Mouse (Mus musculus): ENCODE measurements at regions not wholly inside any gene's neighbourhood (a gene's known extent, or its start where the extent isn't known, plus 50 kb on each side); places are given as distances from the start of the nearest gene placed in this dataset.
A peak's percentile ranks its signal among the peaks of the same experiment; 100 is the strongest.

- DNase-seq: no peak
These were observed 235.5 kb downstream of the 3110018I06Rik start for GRCm38 (mm10) chr12:107723860-107724320.

DNA sequence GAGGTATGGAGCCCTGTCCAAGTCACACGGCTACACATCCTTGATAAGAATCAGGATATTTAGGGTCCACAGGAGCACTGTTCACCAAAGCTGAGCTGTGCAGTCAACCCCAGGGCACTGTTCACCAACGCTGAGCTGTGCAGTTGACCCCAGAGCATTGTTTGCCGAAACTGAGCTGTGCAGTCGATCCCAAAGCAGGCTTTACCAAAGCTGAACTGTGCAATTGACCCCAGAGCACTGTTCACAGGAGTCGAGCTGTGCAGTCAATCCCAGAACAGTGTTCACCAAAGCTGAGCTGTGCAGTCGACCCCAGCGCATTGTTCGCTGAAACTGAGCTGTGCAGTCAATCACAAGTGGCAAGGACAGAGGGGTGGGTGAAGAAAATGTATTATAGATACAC lies 236.0 kb downstream of the 3110018I06Rik start:
- no peak for DNase-seq

DNA sequence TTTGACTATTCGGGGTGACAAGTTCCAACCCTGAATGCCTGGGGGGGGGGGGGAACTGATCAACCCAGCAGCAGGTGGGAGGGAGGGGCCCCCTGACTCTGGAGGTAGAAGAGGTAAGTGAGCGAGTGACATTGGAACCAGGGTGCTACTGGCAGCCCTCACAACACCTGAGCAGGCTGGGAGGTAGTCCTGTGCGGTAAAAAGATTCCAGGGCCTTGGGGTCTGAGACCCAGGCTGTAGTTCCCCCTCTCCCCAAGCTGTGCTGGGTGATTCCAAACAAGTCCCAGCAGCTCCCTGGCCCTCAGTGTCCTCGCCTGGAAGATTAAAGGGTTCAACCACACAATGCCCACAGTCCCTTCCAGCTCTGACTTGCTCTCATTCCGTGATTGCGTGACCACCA lies 240.4 kb downstream of the 3110018I06Rik start:
- peak; percentile 43 for DNase-seq

DNA sequence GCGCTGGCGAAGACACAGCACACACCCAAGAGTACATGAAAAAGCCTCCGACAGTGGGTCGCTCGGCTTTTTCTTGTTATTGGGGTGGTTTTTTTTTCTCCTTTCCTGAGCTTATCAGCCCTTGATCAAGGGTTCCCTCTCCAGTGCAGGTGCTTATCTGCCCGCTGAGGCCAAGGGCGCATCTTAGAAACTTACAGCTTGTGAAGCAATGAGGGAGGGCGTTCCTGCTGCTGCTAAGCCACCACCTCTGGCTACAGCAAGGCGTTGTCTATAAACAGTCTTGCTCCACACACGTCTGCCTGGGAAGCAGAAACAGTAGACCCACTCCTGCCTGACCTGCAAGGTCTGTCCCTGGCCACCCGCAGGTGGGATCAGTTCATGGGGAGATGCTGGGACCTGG lies 240.9 kb downstream of the 3110018I06Rik start:
- DNase-seq: peak; percentile 73

DNA sequence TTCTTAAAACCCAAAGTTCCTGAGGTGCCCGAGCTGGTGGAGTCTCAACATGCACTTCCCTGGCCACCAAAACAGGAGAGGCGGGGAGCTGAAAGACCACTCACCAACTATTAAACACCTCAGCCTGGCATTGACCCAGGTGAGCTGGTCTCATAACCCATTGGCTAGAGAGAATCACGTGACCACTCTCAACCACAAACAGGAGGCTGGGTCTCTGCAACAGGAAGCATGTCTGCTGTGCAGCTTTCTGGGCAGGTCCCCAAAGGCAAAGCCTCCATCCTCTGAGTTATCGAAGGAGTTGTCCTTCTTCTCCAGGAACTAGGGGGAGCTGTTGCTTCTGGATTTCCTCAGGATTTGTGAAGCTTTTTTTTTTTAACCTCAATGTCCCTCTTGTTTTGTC lies 242.5 kb downstream of the 3110018I06Rik start:
- no peak for DNase-seq

DNA sequence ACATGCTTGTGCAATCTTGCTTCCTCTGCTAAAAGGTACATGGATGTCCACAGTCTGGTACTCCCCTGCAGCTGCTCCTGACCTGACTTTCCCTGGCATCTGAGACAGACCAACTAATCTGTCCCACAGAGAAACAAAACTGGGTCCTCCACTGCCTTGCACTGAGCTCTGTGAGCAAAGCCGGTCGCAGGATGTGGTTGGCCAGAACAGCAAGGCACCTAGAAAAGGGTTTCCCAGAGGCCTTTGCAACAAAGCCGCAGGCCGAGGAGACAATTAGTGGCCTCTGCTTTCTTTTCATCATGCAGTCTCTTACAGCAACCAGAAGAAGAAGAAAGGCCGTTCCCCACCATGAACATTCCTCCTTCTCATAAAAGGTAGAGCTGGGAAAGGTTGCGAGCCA lies 246.1 kb downstream of the 3110018I06Rik start:
- DNase-seq: peak; percentile 64

DNA sequence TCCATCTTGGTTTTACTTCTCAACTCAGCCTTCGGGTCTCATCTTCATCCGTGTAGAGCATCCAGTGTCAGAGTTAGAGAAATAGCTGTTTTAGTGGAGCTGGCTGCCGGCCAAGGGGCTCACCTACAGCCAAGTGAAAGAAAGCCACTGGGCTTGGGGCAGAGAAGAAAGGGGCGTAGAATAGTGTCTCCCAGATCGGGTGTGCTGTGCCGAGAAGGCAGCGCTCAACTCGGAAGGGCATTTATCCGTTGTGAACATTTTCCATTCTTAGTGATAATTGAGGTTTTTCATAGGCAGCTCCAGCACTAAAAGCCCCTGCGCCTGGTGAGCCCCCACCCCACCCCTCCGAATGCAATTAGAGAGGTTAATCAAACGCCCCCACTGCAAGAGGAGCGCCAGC lies 254.2 kb downstream of the 3110018I06Rik start:
- no peak for DNase-seq

GRCm38 (mm10) chr12:107744822-107745221 lies 256.4 kb downstream of the 3110018I06Rik start:
- no peak for DNase-seq

DNA sequence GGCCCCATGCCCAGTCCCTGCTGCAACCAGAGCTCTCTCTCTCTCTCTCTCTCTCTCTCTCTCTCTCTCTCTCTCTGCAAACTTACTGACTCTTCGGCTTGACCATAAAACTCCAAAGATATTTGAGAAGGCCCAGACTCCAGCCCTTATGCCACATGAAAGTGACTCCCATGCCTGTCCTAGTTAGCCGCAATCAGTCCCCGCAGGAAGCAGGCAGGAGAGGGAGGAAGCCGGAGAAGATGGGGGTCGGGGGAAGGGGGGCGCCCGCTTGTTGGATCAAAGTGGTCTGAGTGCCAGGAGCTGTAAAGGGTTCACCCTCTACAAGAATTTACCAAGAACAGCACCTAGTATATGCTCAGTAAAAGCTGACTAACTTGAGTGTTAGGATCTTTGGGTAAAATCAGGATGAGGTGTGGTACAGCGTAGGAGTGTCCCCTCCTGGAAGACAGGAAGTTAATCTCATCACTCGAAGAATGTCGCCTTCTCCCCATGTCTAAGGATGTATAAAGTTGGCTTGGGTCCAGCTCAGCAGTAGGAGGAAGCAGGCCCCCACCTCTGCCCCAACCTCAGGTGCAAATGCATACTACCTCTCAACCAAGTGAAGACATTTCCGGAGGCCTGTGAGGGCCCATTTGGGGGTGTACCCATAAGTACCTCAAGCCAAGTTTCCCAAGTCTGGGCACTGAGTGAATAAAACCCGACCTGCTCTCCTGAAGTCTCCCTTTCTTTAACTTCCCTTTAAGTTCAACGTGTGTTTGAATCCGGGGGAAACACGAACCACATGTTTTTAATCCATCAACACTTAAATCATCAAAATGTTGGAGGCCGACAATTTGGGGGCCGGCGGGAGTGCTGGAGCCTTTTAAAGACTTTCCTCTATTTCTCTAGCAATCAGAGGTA lies 254.7 kb downstream of the Bcl11b start:
- no peak for DNase-seq

DNA sequence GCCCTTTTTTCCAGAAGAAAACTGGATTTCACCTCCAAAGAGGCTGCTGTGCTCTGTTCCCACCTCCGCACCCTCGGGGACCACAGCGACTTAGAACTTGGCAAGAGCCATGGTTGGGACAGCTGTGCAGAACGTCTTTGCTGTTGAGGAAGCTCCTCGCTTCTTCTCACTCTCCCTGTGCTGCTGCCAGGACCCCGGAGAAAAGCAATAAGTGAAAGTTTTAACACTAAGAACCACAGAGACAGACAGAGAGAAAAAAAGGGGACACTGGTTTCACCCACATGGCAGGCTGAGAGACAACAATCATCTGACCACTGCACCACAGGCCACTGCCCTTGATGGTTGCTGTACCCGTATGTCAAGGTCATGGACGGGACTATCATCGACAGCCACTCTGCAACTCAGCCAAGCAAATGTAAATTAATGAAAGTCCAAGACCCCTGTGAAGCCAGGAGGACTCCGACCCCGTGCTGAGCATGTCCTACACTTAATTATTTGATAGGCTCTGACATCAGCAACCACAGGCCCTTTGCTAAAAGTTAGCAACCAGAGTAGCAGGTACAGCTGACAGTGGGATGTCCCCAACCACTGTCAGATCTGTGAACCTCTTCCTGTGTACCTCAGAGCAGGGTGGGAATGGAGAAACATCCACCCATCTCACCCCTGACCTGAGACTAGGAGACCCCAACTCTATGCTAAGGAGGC lies 253.9 kb downstream of the Bcl11b start:
- DNase-seq: no peak

DNA sequence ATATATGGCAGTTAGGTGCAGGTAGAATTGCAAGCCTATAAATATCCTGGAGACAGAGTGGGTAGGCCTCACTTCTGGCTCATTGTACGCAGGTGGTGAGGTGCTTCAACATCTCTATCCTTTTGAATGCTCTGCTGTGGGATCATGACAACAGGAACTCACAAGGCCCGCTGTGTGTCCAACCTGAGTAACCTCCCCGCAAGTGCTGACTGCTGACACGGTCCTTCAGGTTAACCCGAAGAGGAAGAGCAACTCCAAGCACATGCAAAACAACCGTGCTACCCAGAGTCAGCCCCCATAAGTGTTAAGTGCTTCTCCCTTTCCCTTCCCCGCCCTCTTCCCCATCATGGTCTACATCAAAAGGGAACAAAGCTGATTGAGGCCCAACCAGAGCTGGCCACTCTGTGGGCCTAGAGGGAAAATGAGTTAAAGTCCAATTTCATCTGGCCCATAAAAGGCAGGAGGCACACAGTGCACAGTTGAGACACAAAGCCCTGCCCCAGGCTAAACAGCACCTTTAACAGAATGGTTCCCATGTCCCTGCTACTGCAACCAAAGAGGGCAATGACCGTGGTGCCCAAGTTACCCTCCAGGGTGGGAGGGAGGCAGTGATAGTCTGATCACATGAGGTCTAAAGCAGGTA lies 253.0 kb downstream of the Bcl11b start:
- DNase-seq: no peak

- no peak for DNase-seq
These were observed 251.3 kb downstream of the Bcl11b start for GRCm38 (mm10) chr12:107752126-107752525.

GRCm38 (mm10) chr12:107752587-107752986 lies 250.8 kb downstream of the Bcl11b start:
- peak; percentile 84 for DNase-seq

DNA sequence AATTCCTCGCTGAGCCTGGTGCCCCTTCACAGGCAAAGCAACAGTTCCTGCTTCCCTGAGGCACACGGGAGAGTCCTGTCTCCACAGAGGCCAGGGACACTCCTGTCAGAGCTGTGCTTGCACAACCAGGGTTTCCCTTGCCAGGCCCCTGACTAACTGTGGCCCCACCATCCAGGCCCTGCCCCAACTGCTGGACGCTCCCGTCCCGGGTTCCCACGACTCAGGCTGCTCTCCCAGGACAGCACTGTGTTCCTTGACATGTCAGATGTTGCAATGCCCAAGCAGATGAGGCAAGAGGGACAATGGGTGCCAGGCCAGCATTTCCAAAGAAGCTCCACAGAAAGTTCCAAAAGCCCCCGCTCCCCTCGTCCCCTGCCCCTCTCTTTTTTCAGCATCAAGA lies 250.4 kb downstream of the Bcl11b start:
- DNase-seq: peak; percentile 49

DNA sequence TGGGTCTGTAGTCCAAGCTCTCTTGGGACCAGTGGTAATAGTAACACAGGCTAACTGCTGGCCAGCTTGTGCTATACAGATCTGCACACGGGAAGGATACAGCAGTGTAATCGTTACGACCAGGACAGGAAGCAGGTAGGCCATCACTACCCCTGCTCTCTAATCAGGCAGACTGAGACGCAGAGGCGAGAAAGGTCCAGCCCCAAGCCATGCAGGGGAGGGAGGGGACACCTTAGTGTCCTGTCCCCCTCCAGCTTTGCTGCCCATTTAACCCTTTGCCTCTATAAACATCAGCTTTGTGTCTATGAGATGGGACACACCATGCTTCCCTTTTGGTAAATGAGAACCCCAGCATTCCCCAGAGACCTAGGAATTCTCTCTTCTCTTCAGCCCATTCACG lies 249.9 kb downstream of the Bcl11b start:
- no peak for DNase-seq

- no peak for DNase-seq
These were observed 248.5 kb downstream of the Bcl11b start for GRCm38 (mm10) chr12:107754885-107755284.

GRCm38 (mm10) chr12:107755820-107756517 lies 247.4 kb downstream of the Bcl11b start:
- no peak for DNase-seq

DNA sequence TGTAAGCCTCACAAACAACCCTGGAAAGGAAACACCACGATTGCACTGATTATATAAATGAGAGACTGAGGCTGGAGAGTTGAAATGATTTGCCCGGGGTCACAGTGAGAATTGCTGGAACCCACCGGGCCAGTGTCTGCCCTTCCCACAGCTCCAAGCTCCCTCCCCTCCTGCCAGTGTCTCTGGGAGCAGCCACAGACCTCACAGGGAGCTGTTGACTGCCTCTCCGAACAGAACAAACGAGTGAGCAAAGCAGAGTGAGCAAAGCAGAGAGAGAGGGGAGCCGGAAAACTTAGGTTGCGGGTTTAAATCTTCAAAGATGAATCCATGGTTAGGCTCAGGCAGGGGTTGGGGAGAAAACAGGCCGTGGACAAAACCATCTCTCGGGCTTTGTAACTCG lies 246.2 kb downstream of the Bcl11b start:
- DNase-seq: no peak

DNA sequence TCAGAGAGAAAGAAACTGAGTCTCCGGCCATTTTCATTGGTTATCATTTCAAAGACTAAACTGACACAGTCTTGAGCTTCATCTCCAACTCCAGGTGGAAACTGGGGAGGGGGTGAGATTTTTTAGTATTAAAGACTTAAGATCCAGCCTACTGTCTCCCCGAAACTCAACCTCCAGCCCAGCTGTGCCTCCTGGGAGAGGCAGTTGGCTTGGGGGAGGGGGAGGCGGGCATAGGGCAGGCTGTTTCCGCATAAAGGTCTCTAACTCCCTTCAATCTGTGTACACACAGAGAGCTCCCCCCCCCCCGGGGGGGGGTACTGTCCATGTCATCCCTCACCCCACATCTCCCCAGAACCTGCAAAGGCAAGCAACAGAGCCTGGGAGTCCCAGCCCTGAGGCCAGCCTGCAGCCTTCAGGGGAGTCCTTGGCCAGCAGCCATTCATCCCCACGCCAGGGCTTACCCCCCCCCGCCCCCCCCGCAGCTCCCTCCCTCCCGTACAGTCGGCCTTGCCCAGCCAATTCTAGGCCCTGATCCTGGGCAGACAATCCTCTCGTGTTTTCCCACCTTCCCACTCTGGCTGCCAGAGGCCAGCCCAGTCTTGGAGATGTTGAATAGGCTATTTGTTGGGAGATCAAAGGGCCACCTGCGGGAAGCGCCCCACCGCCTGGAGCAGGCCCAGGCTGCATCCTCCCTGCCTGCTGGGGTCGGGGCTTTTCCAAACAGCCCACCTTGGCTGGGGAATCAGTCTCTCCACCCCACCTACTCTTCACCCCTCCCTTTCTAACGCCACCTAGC lies 245.2 kb downstream of the Bcl11b start:
- DNase-seq: peak; percentile 75

DNA sequence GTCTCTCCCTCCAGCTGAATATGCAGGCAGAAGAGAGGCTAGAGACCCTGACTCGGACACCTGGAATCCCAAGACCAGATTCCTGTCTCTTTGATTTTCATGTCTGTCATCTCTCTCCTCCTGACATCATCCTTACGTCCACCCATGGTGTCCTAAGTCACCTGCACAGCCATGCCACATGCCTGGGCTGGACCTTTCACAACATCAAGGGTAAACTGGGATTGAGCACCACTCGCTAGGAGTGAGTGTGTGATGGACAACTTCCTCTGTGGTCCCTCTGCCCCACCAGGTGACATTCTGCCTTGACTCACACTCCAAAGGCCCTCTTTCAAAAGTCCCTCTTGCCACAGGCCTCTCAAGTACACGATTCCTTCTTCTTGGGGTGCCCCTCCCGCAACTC lies 244.1 kb downstream of the Bcl11b start:
- no peak for DNase-seq

DNA sequence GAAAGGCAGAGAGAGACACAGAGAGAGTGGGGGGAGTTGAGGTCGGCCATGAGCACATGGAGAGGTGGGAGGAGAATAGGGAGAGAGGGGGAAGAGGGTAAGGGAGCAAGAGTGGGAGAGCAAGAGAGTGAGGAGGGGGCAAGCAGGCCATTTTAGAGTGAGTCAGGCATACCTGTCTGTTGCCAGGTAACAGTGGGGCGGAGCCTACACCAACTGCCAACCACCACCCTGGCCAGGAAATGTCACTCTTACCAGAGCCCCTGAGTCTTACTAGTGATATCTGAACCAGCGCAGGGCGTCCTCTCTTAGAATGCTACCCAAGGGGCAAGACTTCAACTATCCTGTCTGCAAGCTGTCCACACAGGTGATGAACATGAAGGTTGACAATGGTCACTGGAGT lies 243.5 kb downstream of the Bcl11b start:
- peak; percentile 60 for DNase-seq

DNA sequence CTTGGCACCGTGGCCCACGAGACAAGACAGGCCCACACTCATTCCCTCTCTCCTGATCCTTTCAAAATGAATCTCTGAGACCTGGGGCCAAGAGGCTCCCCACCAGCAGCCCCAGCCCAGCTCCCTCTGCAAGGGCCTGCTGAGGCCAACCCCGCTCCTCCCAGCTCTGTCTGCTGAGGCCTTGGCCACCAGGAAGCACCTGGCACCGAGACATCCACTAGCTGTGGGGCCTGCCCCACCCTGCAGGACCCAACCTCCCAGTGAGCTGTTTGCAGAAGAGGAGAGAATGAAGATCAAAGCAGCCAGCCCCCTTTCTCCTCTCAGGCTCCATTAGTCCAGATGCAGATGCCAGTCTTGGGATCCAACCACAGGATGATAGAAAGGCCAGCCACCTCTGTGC lies 241.3 kb downstream of the Bcl11b start:
- DNase-seq: peak; percentile 68

Data from thymus, postnatal 4 days (tissue).